Mouse (Mus musculus): ENCODE measurements around the gene Tirap. TPM values are rescaled to one million over a fixed set of nuclear protein-coding genes. Genes with fewer than 3 reads are reported as not detected.

Gene Tirap
- 18.8 and 21.9 TPM in 2 replicates for polyA plus RNA-seq (2016; fragmentation: Nextera tagmentation; extraction: Ambion mirVana)

DNA sequence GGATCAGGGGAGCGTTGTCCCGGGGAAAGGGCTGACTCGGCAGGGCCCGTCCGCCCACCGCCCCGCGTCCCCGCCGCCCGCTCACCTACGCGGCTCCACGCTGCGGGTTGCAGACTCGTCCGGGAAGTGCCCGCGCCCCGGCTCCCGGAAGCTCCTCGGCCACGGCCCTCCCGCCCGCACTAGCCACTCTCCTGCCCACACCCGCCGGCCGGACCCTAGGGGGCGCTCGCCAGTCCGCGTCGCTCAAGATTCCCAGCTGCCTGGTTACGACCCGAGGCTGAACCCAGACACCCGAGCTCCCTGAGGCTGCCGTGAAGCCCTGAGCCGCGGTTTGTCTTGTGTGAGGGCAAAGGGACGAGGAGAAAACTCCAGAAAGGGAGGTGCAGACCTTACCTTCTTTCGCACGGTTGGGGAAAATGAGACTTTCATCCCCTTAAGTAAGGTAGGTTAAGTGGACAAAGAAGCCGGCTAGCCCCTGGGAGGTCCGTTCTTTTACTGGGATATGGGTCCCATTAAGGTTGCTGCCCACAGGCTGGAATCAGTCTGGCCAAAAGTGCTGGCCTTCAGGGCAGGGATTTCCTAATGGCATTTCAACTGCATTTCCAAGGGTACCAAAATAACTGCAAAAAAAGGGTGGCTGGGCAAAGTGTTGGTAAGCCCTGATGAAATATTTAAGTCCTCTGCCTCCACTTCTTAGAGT lies at the start of gene Tirap, which contains the start of gene Srpr:
Tirap (minus strand) TSS at position 520 of the 700 bp plus-strand sequence.
Srpr (plus strand) TSS at position 404 of the 700 bp plus-strand sequence.
- Histone ChIP-seq H3K27ac (peak within 1 kb of the TSS; percentile 89), H3K4me3 (peak within 1 kb of the TSS; percentile 81), H3K4me1 (peaks cover 25% of the 10 kb centered on the region), H3K9me3 (no peaks in the 10 kb centered on the region), H3K36me3 (replicated peaks) (peaks cover 8% of the 10 kb centered on the region), H3K27me3 (ENCODE audit: poor library complexity, severe bottlenecking) (no peaks in the 10 kb centered on the region)
- DNase-seq (ENCODE audit: extremely low spot score, low spot score), result peak; percentile 91
- under 1% methylated on average over 44 of the region's 44 CpGs for WGBS

DNA sequence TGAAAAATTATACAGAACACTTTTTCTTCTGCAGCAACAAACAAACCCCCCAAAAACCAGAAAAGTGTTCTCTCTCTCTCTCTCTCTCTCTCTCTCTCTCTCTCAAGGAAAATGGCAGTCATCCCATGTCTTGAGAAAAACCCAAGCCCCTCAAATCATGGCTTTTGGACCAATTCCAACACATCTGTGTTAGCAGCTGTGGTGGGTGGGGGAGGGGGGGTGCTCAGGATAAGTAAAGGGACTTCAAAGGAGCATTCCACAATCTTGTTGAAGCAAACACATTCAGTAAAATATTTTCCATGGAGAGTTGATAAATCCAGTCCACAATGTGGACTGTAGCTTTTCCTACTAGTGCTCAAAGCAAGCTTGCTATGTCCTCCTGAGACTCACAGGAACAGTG lies 49.4 kb upstream of the Tirap start:
- H3K36me3 ChIP-seq (replicated peaks), result peaks cover 8% of the 10 kb centered on the region; the same call in 1 of the 2 replicates
- H3K27ac ChIP-seq, result no peak overlapping the region
- no peaks in the 10 kb centered on the region for H3K4me1 ChIP-seq
- DNase-seq (ENCODE audit: extremely low spot score, low spot score), result no peak
- no peaks in the 10 kb centered on the region for H3K27me3 ChIP-seq (ENCODE audit: poor library complexity, severe bottlenecking)
- H3K4me3 ChIP-seq, result no peak overlapping the region
- no peaks in the 10 kb centered on the region for H3K9me3 ChIP-seq

DNA sequence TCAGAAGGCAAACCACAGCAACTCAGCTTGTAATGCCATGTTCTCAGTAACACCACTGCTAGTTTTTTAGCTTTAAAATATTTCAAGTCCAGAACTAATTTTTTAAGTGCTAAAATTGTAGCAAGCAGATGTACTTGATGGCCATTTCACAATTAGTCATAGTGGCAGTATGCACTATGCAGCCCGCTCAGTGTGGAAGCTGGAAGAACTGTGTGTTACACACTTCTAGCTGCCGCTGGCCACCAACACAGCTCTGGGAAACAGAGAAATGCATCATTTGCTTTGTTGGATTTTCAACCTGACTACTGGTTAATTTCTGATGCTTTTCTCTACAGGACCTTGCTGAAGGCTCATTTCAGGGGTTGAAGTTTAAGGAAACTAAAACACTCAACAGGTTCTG lies 47.3 kb upstream of the Tirap start:
- H3K4me1 ChIP-seq, result no peaks in the 10 kb centered on the region
- H3K36me3 ChIP-seq (replicated peaks), result peaks cover 8% of the 10 kb centered on the region; the same call in 1 of the 2 replicates
- H3K27ac ChIP-seq, result no peak overlapping the region
- H3K4me3 ChIP-seq, result no peak overlapping the region
- no peak for DNase-seq (ENCODE audit: extremely low spot score, low spot score)
- H3K9me3 ChIP-seq, result no peaks in the 10 kb centered on the region
- WGBS, result 95% methylated on average over 2 of the region's 2 CpGs
- no peaks in the 10 kb centered on the region for H3K27me3 ChIP-seq (ENCODE audit: poor library complexity, severe bottlenecking)

DNA sequence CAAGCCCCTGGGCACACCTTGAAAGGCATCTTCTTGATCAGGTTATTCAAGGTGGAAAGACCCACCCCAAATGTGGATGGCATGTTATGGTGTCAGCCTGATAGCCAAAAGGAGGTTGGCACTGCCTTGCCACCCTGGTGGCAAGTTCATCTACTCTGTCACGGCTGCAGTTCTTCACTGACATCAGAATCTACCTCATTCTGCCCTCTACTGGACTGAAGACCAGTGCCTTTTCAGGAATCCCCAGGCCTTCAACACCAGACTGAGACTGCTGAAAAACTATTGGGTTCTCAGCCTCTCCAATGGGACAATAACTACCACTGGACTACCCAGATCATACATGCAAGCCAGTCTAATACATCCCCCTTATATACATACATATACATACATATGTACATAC lies 39.6 kb upstream of the Tirap start:
- Histone ChIP-seq H3K9me3 (no peaks in the 10 kb centered on the region), H3K4me1 (no peaks in the 10 kb centered on the region), H3K27ac (no peak overlapping the region), H3K27me3 (ENCODE audit: poor library complexity, severe bottlenecking) (no peaks in the 10 kb centered on the region), H3K36me3 (replicated peaks) (peaks cover 11% of the 10 kb centered on the region), H3K4me3 (no peak overlapping the region)
- 74% methylated on average over 1 of the region's 1 CpGs for WGBS
- DNase-seq (ENCODE audit: extremely low spot score, low spot score), result no peak

DNA sequence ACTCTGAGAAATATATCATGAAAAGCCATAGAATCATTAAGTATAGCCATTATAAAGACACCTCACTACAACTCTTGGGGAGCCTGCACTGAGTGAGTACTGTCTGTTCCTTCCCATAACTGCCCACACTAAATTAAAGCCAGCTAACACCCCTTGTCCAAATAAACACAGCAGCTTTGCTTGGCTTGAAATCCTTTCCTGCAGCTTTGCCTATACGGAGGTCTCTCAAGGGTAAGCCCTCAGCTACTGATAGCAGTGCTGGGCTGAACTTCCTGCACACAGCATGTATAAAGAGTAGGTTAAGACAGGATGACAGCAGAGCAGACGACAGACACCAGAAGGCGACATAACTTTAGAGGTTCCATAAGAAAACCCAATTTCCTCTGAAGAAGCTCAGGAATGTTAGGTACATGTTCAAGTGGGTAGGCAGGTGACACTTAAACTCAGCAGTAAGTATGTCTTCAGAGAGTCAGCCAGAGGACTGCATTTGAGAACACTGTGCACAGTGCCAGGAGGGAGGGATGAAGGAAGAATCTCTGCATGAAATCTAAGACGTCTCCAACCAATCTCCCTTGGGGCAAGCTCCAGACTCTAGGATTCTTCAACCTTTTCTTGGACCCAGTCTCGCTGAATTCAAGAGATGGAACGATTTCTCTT lies 39.0 kb upstream of the Tirap start:
- H3K4me1 ChIP-seq, result no peaks in the 10 kb centered on the region
- H3K4me3 ChIP-seq, result no peak overlapping the region
- DNase-seq (ENCODE audit: extremely low spot score, low spot score), result no peak
- H3K36me3 ChIP-seq (replicated peaks), result peaks cover 18% of the 10 kb centered on the region
- H3K9me3 ChIP-seq, result no peaks in the 10 kb centered on the region
- H3K27ac ChIP-seq, result no peak overlapping the region
- WGBS, result 87% methylated on average over 6 of the region's 6 CpGs
- no peaks in the 10 kb centered on the region for H3K27me3 ChIP-seq (ENCODE audit: poor library complexity, severe bottlenecking)

DNA sequence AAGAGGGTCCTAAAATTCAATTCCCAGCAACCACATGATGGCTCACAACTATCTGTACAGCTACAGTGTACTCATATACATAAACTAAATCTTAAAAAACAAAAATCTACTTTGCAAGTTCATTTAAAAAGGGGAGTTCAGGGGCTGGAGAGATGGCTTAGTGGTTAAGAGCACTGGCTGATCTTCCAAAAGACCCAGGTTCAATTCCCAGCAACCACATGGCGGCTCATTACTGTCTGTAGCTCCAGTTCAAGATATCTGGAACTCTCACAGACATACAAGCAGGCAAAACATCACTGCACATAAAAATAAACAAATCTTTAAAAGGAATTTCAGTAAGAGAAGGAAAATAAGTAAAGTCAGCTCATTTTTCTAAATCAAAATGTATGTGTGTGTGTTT lies 38.3 kb upstream of the Tirap start:
- no peak overlapping the region for H3K4me3 ChIP-seq
- no peak for DNase-seq (ENCODE audit: extremely low spot score, low spot score)
- no peaks in the 10 kb centered on the region for H3K9me3 ChIP-seq
- no peaks in the 10 kb centered on the region for H3K4me1 ChIP-seq
- peaks cover 25% of the 10 kb centered on the region for H3K36me3 ChIP-seq (replicated peaks)
- H3K27me3 ChIP-seq (ENCODE audit: poor library complexity, severe bottlenecking), result no peaks in the 10 kb centered on the region
- no peak overlapping the region for H3K27ac ChIP-seq
- WGBS, result 98% methylated on average over 1 of the region's 1 CpGs

DNA sequence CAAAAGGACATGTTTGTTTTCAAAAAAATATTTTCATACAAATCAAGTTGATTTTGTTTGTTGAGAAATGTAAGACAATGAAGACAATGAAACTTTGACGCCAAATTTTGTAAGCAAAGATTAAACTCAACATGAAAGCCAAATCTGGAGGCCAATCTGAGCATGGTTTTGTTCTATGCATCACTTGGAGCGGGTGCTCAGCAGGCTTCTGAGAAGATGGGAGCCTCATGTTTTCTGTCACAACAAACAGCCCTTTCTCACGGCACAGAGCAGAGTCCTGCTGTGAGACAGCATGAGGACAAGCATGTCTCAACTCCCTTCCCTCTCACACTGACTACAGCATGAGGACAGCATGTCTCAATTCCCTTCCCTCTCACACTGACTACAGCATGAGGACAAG lies 35.9 kb upstream of the Tirap start:
- DNase-seq (ENCODE audit: extremely low spot score, low spot score), result no peak
- WGBS, result 69% methylated on average over 3 of the region's 3 CpGs
- no peaks in the 10 kb centered on the region for H3K4me1 ChIP-seq
- no peak overlapping the region for H3K4me3 ChIP-seq
- no peaks in the 10 kb centered on the region for H3K9me3 ChIP-seq
- peaks cover 47% of the 10 kb centered on the region for H3K36me3 ChIP-seq (replicated peaks)
- no peaks in the 10 kb centered on the region for H3K27me3 ChIP-seq (ENCODE audit: poor library complexity, severe bottlenecking)
- no peak overlapping the region for H3K27ac ChIP-seq

DNA sequence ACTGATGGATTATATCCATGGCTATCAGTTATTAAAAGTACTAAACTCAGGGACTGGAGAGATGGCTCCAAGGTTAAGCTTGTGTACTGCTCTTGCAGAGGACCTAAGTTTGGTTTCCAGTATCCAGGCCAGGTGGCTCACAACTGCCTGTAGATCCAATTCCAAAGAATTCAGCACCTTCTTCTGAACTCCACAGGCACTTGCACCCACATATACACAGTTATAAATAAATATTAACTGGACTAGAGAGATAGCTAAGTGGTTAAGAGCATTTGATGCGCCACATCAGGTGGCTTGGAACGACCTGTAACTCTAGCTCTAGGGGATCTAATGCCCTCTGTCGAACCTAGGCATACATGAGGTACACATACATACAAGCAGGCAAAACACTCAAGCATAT lies 28.6 kb upstream of the Tirap start:
- DNase-seq (ENCODE audit: extremely low spot score, low spot score), result no peak
- Histone ChIP-seq H3K4me1 (no peaks in the 10 kb centered on the region), H3K27me3 (ENCODE audit: poor library complexity, severe bottlenecking) (no peaks in the 10 kb centered on the region), H3K9me3 (no peaks in the 10 kb centered on the region), H3K27ac (no peak overlapping the region), H3K4me3 (no peak overlapping the region), H3K36me3 (replicated peaks) (peaks cover 58% of the 10 kb centered on the region)
- 89% methylated on average over 3 of the region's 3 CpGs for WGBS

DNA sequence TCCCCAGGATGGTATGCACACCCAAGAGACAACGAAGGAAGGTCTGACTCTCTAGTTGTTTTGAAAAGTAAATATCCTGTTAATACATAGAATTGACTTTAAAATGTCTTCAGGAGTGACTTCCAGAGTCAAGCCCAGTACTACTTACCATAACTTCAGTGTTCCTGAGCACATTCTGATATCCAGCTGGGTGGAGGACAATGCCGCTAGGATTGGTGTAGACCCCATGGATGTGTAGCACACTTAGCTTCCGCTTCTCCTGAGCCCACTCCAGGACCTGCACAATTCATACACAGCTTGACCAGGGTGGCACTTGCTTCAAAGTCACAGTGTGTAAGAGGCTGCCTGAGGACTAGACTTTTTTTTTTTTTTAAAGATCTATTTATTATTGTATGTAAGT lies 23.4 kb upstream of the Tirap start:
- Histone ChIP-seq H3K27ac (no peak overlapping the region), H3K4me3 (no peak overlapping the region), H3K36me3 (replicated peaks) (peaks cover 83% of the 10 kb centered on the region), H3K9me3 (no peaks in the 10 kb centered on the region), H3K27me3 (ENCODE audit: poor library complexity, severe bottlenecking) (no peaks in the 10 kb centered on the region), H3K4me1 (no peaks in the 10 kb centered on the region)
- no peak for DNase-seq (ENCODE audit: extremely low spot score, low spot score)
- 95% methylated on average over 3 of the region's 3 CpGs for WGBS

DNA sequence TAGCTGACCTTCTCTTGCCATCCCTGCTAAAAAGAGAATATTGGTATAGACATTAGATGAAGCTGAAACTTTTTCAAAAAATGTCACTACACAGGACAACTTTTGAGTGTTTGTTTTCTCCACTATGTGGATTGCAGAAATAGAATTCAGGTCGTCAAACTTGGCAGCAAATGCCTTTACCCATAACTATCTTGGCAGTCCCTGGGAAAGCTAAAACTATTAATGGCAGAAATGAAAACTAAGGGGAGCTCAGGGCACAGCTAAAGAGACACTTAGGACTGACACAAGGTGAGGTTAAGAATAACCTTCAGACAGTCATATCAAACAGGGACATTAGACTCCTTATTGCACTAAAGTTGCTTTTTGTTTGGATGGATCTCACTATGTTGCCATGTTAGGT lies 17.9 kb upstream of the Tirap start:
- Histone ChIP-seq H3K27ac (no peak overlapping the region), H3K36me3 (replicated peaks) (peaks cover 99% of the 10 kb centered on the region), H3K4me1 (no peaks in the 10 kb centered on the region), H3K4me3 (no peak overlapping the region), H3K9me3 (no peaks in the 10 kb centered on the region), H3K27me3 (ENCODE audit: poor library complexity, severe bottlenecking) (no peaks in the 10 kb centered on the region)
- DNase-seq (ENCODE audit: extremely low spot score, low spot score), result no peak
- 88% methylated on average over 1 of the region's 1 CpGs for WGBS

DNA sequence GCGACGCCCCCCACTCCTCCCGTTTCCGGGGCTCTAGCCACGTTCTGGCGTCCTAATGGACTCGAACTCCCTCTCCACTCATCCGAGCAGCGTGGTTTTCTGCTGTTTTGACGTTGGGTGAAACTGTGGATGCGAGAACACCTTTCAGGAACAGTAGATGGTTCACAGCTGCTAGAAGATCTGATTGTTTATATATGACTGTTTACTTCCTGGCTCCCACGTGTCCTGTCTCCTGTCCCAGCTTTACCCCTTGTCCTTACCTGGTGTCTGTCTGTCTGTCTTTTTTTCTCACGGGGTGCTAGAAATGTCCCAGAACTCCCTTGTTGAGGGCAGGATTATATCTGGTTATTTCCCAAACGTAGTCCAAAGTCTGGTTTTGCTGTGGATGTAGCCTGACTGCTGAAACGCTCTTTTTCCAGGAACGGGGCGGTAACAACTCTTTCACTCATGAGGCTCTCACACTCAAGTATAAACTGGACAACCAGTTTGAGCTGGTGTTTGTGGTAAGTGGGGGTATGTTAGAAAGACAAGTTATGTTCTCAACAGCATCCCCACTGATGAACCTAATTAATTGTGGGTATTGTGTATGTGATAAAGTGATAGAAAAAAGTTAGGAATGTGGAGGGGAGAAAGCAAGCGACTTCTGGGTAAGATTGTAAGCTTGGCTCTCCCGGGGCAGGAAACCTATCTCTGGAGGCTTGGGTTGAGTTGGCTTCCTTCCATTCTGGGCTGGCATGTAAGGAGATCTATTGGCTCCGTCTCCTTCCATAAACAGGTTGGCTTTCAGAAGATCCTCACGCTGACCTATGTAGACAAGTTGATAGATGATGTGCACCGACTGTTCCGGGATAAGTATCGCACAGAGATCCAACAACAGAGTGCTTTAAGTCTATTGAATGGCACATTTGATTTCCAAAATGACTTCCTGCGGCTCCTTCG lies 11.8 kb upstream of the Tirap start:
- Histone ChIP-seq H3K4me1 (peaks cover 23% of the 10 kb centered on the region), H3K27ac (peak overlapping the region; percentile 92), H3K4me3 (peak overlapping the region; percentile 87), H3K9me3 (no peaks in the 10 kb centered on the region), H3K36me3 (replicated peaks) (peaks cover 70% of the 10 kb centered on the region), H3K27me3 (ENCODE audit: poor library complexity, severe bottlenecking) (no peaks in the 10 kb centered on the region)
- no peak for DNase-seq (ENCODE audit: extremely low spot score, low spot score)
- WGBS, result 38% methylated on average over 26 of the region's 26 CpGs

DNA sequence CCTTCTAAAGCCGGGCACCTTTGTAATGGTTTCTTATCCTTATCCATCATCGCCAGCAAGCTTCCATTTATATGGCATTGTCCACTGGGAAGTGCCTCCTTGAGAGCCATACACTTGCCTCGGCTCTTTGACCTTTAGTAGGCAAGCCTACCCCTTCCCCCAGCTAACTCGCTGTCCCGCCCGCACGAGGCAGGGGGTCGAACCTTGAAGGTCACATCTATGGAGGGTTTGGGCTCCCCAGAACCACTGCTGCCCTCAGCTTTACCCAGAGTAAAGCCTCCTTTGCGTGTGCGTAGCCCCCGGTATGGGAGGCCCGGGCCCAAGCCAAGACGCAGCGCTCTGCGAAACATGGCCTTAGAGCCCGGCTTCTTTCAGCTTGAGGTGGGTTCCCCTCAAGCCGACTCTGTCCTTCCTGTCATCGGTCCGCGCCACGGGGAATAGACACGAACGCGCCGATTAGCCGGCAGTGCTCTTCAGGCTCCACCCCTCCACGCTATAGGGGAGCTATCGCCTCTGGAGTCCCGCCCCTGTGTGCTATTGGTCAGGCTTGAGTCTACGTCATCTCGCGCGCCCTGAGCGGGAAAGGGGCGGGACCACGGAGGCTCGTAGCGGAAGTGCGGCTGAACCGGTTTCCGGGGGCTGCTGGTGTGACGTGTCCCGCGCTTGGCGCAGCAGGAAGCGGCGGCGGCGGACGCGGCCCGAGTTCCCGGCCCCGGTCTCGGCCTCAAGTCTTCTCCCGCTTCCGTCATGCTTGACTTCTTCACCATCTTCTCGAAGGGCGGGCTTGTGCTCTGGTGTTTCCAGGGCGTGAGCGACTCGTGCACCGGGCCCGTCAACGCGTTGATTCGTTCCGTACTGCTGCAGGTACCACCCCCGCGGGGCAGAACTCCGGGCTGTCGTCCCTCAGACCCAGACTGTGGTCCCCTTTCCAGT lies 10.7 kb upstream of the Tirap start, which contains the start of gene Foxred1:
Foxred1 (minus strand) TSS at position 514 of the 933 bp plus-strand sequence.
- Histone ChIP-seq H3K36me3 (replicated peaks) (peaks cover 70% of the 10 kb centered on the region), H3K27me3 (ENCODE audit: poor library complexity, severe bottlenecking) (no peaks in the 10 kb centered on the region), H3K9me3 (no peaks in the 10 kb centered on the region), H3K4me3 (peak within 1 kb of the TSS; percentile 87), H3K4me1 (peaks cover 23% of the 10 kb centered on the region), H3K27ac (peak within 1 kb of the TSS; percentile 92)
- under 1% methylated on average over 72 of the region's 72 CpGs for WGBS
- peak; percentile 99 for DNase-seq (ENCODE audit: extremely low spot score, low spot score)
